Mouse (Mus musculus): Measurements from ENCODE around the gene Rimbp3.

Rimbp3 gene

GRCm38 (mm10) chr16:17222197-17222596, 13.8 kb downstream of the Rimbp3 start:
- 37% methylated on average over 25 of the region's 25 CpGs for WGBS

DNA sequence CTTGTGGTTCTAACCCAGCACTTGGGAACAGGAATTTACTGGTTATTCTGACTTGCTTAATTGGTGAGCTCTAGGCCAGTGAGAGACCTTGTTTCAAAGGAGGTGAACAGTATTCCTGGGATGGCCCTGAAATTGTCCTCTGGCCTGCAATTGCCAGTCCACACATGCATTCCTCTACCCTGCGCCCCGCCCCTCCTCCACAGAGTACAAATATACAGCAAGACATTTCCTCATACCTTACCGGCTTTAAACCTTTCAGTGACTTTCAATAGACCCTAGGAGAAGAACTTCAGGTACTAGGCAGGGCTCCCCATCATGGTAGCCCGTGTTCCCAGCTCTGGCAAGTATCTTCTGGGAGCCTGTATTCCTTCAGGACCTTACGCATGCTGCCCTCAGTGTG, 17.2 kb downstream of the Rimbp3 start:
- WGBS, result 92% methylated on average over 5 of the region's 5 CpGs

DNA sequence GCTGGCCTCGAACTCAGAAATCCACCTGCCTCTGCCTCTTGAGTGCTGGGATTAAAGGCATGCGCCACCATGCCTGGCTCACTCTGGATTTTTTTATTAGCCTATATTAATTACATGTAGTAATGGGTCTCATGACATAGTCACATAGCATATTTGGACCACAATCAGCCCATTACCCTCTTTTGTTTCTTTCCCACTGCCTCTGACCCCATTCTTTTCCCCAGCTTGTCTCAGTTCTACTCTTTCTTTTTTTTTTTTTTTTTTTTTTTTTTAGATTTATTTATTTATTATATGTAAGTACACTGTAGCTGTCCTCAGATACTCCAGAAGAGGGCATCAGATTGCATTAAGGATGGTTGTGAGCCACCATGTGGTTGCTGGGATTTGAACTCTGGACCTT, 23.1 kb downstream of the Rimbp3 start:
- WGBS, result 93% methylated on average over 2 of the region's 2 CpGs

GRCm38 (mm10) chr16:17232794-17233701, 24.6 kb downstream of the Rimbp3 start, which contains the start of gene Hic2:
Gene Hic2, plus strand, starts transcription at chr16:17233572.
- 4% methylated on average over 58 of the region's 59 CpGs for WGBS

- under 1% methylated on average over 62 of the region's 62 CpGs for WGBS
These were observed 25.5 kb downstream of the Rimbp3 start for GRCm38 (mm10) chr16:17233702-17234498.

GRCm38 (mm10) chr16:17234499-17234895, 26.1 kb downstream of the Rimbp3 start:
- WGBS, result 6% methylated on average over 12 of the region's 12 CpGs

DNA sequence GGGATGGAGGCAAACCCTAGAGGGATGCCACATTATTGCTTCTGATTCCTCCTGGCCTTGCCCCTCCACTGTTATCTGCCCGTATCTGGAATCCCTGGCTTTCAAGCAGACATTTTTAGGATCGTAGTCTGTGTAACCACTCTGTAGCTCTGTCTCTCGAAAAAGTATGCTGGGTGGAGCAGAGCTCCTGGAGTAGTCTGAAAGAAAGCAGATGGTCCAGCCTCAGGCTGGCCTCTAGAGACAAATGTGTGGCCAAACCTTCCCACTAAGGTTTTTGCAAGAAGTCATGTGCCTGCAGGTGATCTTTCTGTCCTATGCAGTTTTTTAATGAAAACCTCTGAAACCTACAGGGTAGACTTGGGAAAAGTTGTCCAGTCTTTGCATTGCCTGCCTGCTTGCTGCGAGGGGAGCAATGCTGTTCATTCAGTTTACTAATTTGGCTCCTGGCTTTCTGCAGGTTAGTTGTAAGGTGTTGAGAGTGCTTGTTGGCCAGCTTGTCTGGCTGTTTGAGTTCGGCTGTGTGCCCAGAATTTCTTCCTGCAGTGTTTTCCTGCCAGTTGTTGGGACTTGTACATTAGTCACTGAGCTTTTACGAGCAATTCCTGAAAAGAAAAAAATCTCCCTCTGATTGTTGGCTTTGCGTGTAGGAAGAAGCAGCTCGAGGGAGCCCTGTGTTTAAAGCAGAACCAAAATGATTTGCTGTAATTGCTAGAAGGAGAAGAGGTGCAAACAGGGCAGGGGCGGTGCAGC, 26.7 kb downstream of the Rimbp3 start:
- WGBS, result 18% methylated on average over 9 of the region's 9 CpGs

DNA sequence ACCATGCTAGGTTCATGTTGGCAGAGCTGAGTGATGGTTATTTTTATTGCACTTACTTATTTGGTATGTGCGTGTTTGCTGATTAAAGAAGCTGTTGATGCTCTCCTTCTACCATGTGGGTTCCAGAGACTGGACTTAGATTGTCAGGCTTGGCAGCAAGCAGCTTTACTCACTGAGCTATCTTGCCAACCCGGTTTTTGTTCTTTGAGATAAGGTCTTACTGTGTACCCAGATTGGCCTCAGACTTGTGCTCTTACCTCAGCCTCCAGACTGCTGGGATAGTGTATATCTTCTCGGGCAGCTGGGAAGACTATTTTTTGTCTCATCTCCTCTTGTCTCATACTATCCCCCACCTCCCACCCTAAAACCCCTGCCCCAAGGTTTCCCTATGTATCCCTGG, 29.2 kb downstream of the Rimbp3 start:
- 64% methylated on average over 3 of the region's 3 CpGs for WGBS

DNA sequence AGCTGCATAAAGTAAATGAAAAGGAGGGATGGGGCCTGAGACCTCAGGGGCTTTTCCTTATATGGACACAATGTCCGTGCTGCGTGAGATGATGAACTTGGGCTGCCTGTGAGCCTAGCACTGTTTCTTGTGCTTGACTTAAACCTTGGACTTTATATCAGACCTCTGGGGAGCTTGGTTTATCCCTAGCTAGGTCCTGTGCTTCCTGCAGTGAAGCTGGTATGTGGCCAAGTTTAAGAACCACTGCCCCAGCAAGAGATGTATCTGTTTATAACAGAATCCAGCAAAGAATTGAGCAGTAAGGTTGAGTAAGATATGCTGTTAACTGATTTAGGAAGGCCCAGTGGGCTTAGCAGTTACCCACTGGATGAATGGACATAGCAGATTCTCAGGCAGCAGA, 31.0 kb downstream of the Rimbp3 start:
- whole genome bisulfite sequencing, result 86% methylated on average over 2 of the region's 2 CpGs

DNA sequence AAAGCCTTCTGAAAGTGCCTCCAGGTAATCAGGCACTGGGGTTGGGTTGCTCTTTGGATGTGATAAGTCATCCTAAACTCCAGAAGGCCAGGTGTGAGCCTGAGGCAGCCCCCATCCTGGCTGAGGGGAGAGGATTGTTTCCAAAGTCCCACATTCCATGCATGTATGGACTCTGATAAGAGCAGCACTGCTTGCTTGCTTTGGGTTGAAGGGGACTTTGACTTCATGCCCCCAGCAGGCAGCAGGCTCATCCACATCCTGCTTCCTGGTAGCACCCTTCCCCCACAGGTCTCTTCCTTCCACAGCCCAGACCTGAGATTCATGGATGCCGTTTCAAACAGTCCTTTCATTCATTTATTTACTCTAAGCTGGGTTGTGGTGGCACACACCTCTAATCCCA, 35.3 kb downstream of the Rimbp3 start:
- WGBS, result 55% methylated on average over 1 of the region's 1 CpGs

- 91% methylated on average over 1 of the region's 1 CpGs for WGBS
These were observed 36.6 kb downstream of the Rimbp3 start for GRCm38 (mm10) chr16:17244996-17245395.

GRCm38 (mm10) chr16:17247727-17248126, 39.3 kb downstream of the Rimbp3 start:
- 66% methylated on average over 4 of the region's 4 CpGs for WGBS

DNA sequence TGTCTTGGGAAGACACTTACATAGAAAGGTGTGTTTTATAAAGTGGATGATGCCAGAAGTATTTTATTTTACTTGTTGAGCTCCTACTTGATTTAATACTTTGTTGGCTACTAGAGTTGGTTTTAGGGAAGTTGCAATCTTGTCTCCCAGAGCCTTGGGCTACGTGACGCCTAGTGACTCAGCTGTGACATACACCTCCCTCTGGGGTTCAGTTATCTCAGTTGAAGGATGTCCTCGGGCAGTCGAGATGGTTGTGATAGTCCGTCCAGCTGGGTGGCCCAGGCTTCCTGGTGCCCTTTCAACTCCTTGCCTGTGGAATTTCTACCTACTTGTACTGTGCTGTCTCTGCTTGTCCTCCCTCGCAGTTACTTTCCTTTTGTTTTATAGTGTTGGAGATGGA, 40.7 kb downstream of the Rimbp3 start:
- 67% methylated on average over 6 of the region's 6 CpGs for WGBS

GRCm38 (mm10) chr16:17251539-17251938, 43.1 kb downstream of the Rimbp3 start:
- 55% methylated on average over 3 of the region's 3 CpGs for WGBS

DNA sequence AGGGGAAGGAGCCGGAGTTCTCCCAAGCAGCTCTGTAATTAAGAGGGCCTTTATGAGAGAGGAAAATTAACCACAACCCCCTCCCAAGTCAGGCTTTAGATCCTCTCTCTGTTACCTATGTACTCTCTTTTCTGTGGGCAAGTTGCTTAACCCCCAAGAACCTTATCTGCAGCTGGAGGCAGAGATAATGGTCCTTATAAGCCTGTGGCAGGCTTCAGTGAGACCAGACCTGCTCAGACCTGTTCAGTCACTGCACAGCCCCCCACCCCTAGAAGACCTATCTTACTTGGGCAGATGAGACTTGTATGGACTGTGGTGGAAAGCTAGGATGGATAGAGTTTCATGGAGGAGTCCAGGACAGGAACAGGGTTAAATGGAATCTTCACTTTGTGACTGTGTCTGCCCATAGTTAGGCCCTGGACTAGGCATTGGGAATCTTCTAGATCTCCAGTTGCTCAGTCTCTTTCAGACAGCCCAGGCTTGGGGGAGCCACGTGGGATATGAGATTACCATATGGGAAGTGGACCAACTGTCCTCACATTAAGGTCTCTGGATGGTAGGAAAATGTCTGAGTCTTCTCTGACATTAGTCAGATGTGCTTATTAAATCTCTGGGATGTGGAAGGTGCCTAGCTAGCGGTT, 43.8 kb downstream of the Rimbp3 start:
- WGBS, result 82% methylated on average over 3 of the region's 3 CpGs

DNA sequence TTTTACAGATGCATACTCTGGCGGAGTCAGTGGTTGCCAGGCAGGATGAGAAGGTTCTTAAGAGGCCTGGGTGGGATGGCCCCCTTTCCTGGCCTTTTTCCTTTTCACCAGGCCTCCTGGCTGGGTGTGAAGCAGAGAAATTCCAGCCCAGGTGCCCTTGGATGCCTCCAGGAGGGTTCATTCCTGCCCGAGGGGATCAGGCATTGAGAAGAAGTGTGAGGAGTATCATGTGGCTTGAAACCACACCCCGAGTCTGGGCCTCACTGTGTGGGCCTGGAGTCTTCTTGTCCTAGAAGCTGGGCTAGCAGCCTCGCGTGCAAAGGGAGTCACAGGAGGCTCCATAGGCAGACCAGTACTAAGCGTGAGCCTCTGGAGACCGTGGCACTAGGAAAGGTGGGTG, 44.4 kb downstream of the Rimbp3 start:
- 81% methylated on average over 7 of the region's 7 CpGs for WGBS

DNA sequence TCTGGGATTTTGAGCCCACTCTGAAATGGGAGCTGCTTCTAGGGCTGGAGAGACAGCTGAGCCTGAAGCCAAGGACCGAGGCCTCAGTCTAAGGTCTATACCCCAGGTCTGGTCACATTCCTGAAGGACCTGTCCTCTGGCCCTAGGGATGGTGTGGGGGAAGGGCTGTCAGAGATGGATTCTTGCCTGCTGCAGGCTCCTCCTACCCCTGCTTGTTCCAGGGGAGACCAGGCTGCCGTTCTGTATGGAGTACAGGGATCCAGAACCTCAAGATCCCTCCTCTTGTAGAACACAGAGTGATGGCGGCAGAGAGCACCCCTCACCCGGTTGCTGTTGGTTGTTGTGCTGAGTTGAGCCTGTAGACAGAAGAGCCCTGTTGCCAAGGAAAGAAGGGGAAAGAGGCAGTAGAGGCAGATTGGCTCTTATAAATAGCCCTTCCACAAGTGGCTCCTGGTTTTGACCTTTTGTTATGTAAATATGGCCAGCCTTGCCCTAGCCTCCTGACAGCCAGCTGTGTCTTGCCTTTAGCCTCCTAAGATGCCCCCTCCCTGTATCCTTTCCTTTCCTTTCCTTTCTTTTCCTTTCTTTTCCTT, 45.7 kb downstream of the Rimbp3 start:
- 48% methylated on average over 4 of the region's 4 CpGs for WGBS

GRCm38 (mm10) chr16:17255270-17255669, 46.9 kb downstream of the Rimbp3 start:
- WGBS, result 78% methylated on average over 2 of the region's 2 CpGs

GRCm38 (mm10) chr16:17257359-17257821, 49.0 kb downstream of the Rimbp3 start:
- 64% methylated on average over 9 of the region's 9 CpGs for WGBS

DNA sequence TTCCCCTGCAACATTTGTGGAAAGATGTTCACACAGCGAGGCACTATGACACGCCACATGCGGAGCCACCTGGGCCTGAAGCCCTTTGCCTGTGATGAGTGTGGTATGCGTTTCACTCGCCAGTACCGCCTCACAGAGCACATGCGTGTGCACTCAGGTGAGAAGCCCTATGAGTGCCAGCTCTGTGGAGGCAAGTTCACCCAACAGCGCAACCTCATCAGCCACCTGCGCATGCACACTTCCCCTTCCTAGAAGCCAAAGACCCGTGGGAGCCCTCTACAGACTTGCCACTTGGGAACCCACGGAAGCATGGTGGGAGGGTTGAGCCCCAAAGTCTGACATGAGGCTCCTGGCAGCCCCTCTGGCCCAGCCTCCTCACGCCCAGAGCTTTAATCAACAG, 50.5 kb downstream of the Rimbp3 start:
- WGBS, result 95% methylated on average over 12 of the region's 12 CpGs

DNA sequence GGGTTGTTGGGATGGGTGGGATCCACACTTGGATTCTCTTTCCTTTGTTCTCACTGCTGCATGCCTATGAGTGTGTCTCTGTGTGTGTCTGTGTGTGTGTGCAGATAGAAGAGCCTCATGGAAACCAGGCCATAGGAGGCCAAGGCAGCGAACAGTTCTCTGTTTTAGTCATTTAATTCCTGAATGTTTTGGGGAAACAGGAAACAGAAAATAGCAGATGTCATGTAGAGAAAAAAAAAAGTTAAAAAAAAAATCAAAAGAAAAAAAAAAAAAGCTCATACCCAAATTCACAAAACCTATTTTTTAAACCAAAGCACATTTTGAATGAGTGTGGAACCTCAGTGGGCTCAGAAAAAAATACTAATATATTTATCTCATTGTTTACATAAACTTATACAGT, 52.9 kb downstream of the Rimbp3 start:
- 48% methylated on average over 1 of the region's 1 CpGs for WGBS
